Mouse (Mus musculus) heart, embryonic 13.5 days (tissue): ENCODE results near the gene Ccnt2. TPM values are rescaled to one million over a fixed set of nuclear protein-coding genes. Genes with fewer than 3 reads are reported as not detected.
"Not testable (repeated sequence)": the region's sequence is repeated elsewhere in the genome, so short reads cannot be mapped to it uniquely, and the experiment has no call there.

Experiments used
- ATAC-seq: fragments of 200-750 bp; cut with Nextera tagmentation; 2 replicates; pipeline ENCODE4 v1.8.0; 2017; ENCODE audit warnings: moderate TSS enrichment; ENCODE audit not compliant: insufficient number of reproducible peaks, low FRiP score, low TSS enrichment; ENCODE audit errors: extremely low read depth
- H3K27ac ChIP-seq: fragments of 300-500 bp; sonication (generic); replicated peaks from 2 replicates; pipeline ENCODE4 v1.5.1; 2015; ENCODE audit warnings: moderate library complexity, mild to moderate bottlenecking, inconsistent platforms
- H3K27me3 ChIP-seq: fragments of 300-500 bp; sonication (generic); replicated peaks from 2 replicates; pipeline ENCODE4 v1.6.1; 2015; ENCODE audit warnings: mild to moderate bottlenecking, inconsistent platforms
- H3K36me3 ChIP-seq: fragments of 300-500 bp; sonication (generic); 2 replicates; pipeline ENCODE4 v1.6.1; 2015; ENCODE audit warnings: mild to moderate bottlenecking, inconsistent platforms
- H3K4me1 ChIP-seq: fragments of 300-500 bp; sonication (generic); 2 replicates; pipeline ENCODE4 v1.6.1; 2015; ENCODE audit warnings: inconsistent platforms
- H3K4me2 ChIP-seq: fragments of 300-500 bp; sonication (generic); 2 replicates; pipeline ENCODE4 v1.6.1; 2015; ENCODE audit warnings: inconsistent platforms, mild to moderate bottlenecking, moderate library complexity
- H3K4me3 ChIP-seq: fragments of 300-500 bp; sonication (generic); 2 replicates; pipeline ENCODE4 v1.5.1; 2015; ENCODE audit warnings: moderate library complexity, mild to moderate bottlenecking, inconsistent platforms
- H3K9ac ChIP-seq: fragments of 300-500 bp; sonication (generic); 2 replicates; pipeline ENCODE4 v1.6.1; 2015; ENCODE audit warnings: inconsistent platforms, mild to moderate bottlenecking, moderate library complexity
- H3K9me3 ChIP-seq: fragments of 300-500 bp; sonication (generic); 2 replicates; pipeline ENCODE4 v1.6.1; 2016; ENCODE audit warnings: inconsistent platforms
- WGBS: fragments of 180-500 bp; shearing (Covaris S2); methylation state at CpG from one replicate; pipeline ENCODE4 v1.1.7; 2015; ENCODE audit warnings: mixed read lengths; 5-methylcytosine and 5-hydroxymethylcytosine counted together
- polyA plus RNA-seq: library from polyadenylated mRNA; unstranded; fragments of >200 nt; fragmentation: Nextera tagmentation; extraction: Ambion mirVana; gene quantifications from 2 replicates; pipeline ENCODE4 v1.2.1, GENCODE M21; 2015

The Ccnt2 gene
- 56.9 and 62.6 TPM in 2 replicates for polyA plus RNA-seq

GRCm38 (mm10) chr1:127773803-127774500, at the start of gene Ccnt2:
TSS of gene Ccnt2 (plus strand) at chr1:127774164.
- peak; percentile 99 for ATAC-seq
- Histone ChIP-seq H3K4me1 (peaks cover 47% of the 10 kb centered on the region), H3K9ac (peak within 1 kb of the TSS; percentile 96), H3K9me3 (no peaks in the 10 kb centered on the region), H3K27me3 (no peaks in the 10 kb centered on the region), H3K36me3 (peaks cover 18% of the 10 kb centered on the region), H3K4me2 (peak within 1 kb of the TSS; percentile 92), H3K27ac (peak within 1 kb of the TSS; percentile 92), H3K4me3 (peak within 1 kb of the TSS; percentile 86)
- WGBS, result under 1% methylated on average over 63 of the region's 63 CpGs

GRCm38 (mm10) chr1:127729096-127729495, 44.9 kb upstream of the Ccnt2 start, which contains the start of gene Acmsd:
TSS of gene Acmsd (plus strand) at chr1:127729413.
- Histone ChIP-seq H3K4me3 (no peak within 1 kb of the TSS), H3K9ac (no peak within 1 kb of the TSS), H3K4me1 (peaks cover 8% of the 10 kb centered on the region), H3K9me3 (no peaks in the 10 kb centered on the region), H3K27me3 (no peaks in the 10 kb centered on the region), H3K27ac (no peak within 1 kb of the TSS), H3K4me2 (no peak within 1 kb of the TSS), H3K36me3 (no peaks in the 10 kb centered on the region)
- 77% methylated on average over 4 of the region's 4 CpGs for WGBS
- no peak for ATAC-seq

GRCm38 (mm10) chr1:127731086-127731485, 42.9 kb upstream of the Ccnt2 start:
- WGBS, result 56% methylated on average over 3 of the region's 3 CpGs
- Histone ChIP-seq H3K27ac (no peak overlapping the region), H3K27me3 (no peaks in the 10 kb centered on the region), H3K4me2 (no peak overlapping the region), H3K4me3 (no peak overlapping the region), H3K4me1 (peaks cover 8% of the 10 kb centered on the region), H3K36me3 (no peaks in the 10 kb centered on the region), H3K9ac (no peak overlapping the region), H3K9me3 (no peaks in the 10 kb centered on the region)
- ATAC-seq, result no peak

- Histone ChIP-seq H3K27me3 (no peaks in the 10 kb centered on the region), H3K36me3 (no peaks in the 10 kb centered on the region), H3K27ac (no peak overlapping the region), H3K4me3 (no peak overlapping the region), H3K4me2 (no peak overlapping the region), H3K9me3 (no peaks in the 10 kb centered on the region), H3K9ac (no peak overlapping the region), H3K4me1 (peaks cover 8% of the 10 kb centered on the region)
- 81% methylated on average over 3 of the region's 3 CpGs for WGBS
- ATAC-seq, result no peak
Measured at GRCm38 (mm10) chr1:127732435-127732834, 41.5 kb upstream of the Ccnt2 start.

DNA sequence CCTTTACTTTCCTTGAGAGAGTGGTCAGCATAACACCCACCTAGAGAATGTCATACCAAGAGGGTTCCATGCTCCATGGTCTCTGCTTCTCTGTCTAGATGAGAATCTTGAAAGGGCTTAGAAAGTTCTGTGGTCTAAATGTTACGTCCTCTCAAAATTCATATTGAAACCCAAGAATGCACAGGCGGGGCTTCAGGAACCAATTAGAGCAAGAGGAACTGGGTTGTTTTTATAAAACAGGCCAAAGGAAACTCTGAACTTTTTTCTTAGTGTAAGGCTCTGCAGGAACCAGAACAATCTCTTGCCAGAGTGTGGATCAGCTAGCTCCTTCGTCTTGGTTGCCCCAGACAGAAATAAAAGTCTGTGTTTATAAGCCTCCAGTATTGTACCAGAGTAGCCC, 41.1 kb upstream of the Ccnt2 start:
- no peaks in the 10 kb centered on the region for H3K36me3 ChIP-seq
- 68% methylated on average over 3 of the region's 3 CpGs for WGBS
- H3K4me1 ChIP-seq, result peaks cover 8% of the 10 kb centered on the region
- H3K4me3 ChIP-seq, result no peak overlapping the region
- ATAC-seq, result no peak
- H3K9ac ChIP-seq, result no peak overlapping the region
- no peak overlapping the region for H3K4me2 ChIP-seq
- H3K27ac ChIP-seq, result no peak overlapping the region
- no peaks in the 10 kb centered on the region for H3K9me3 ChIP-seq
- no peaks in the 10 kb centered on the region for H3K27me3 ChIP-seq

GRCm38 (mm10) chr1:127735356-127735755, 38.6 kb upstream of the Ccnt2 start:
- ATAC-seq, result no peak
- WGBS, result 77% methylated on average over 3 of the region's 3 CpGs
- H3K9ac ChIP-seq, result no peak overlapping the region

DNA sequence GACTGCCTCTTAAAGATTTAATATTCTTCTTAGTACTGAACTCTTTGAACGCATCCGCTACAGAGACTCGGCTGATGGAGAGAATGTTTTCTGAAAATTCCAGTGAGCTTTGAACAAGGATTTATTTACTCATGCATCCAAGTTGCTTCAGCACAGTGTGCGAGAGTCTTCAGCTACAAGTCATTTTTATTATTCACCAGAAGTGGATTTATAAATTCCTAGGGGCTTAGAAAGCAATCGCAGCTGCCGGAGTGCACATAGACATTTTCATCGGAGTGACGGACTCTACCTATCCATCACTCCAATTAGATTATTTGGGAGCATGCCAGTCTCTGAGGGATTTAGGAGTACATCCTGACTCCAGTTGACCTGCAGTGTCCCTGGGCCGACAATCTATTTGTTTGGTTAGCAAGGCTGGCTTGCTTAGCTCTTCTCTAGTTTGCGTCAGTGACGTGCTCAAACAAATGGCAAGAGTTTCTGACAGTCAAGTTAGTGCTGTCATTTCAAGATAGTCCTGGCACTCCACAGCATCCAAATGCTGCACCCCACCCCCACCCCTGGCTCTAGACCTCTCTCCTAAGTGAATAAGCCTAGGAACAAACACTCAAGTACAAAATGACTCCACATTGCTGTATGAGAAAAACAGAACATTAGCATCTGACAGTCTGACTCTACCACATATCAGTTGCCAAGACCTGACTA, 23.4 kb upstream of the Ccnt2 start:
- Histone ChIP-seq H3K27ac (no peak overlapping the region), H3K27me3 (no peaks in the 10 kb centered on the region), H3K9ac (no peak overlapping the region), H3K9me3 (no peaks in the 10 kb centered on the region), H3K4me3 (no peak overlapping the region), H3K4me1 (peaks cover 1% of the 10 kb centered on the region; the same call in 1 of the 2 replicates), H3K36me3 (no peaks in the 10 kb centered on the region), H3K4me2 (no peak overlapping the region)
- 71% methylated on average over 11 of the region's 11 CpGs for WGBS
- no peak for ATAC-seq

More at GRCm38 (mm10) chr1:127735356-127735755, 38.6 kb upstream of the Ccnt2 start:
- no peak overlapping the region for H3K4me3 ChIP-seq
- no peaks in the 10 kb centered on the region for H3K9me3 ChIP-seq
- no peaks in the 10 kb centered on the region for H3K36me3 ChIP-seq
- H3K4me1 ChIP-seq, result peaks cover 8% of the 10 kb centered on the region
- no peak overlapping the region for H3K4me2 ChIP-seq
- H3K27me3 ChIP-seq, result no peaks in the 10 kb centered on the region
- no peak overlapping the region for H3K27ac ChIP-seq

- no peak for ATAC-seq
- 59% methylated on average over 4 of the region's 4 CpGs for WGBS
Measured at GRCm38 (mm10) chr1:127755806-127756205, 18.2 kb upstream of the Ccnt2 start.

GRCm38 (mm10) chr1:127756331-127757163, 17.4 kb upstream of the Ccnt2 start:
- Histone ChIP-seq H3K4me1 (peaks cover 16% of the 10 kb centered on the region), H3K4me3 (no peak overlapping the region), H3K9ac (peak overlapping the region; percentile 40; the same call in 1 of the 2 replicates), H3K36me3 (no peaks in the 10 kb centered on the region), H3K9me3 (no peaks in the 10 kb centered on the region), H3K27me3 (no peaks in the 10 kb centered on the region), H3K4me2 (peak overlapping the region; percentile 5; the same call in 1 of the 2 replicates), H3K27ac (0 out of 2 replicates have a peak overlapping the region, but pooled peaks have one; percentile 15)
- no peak for ATAC-seq
- 42% methylated on average over 5 of the region's 5 CpGs for WGBS

More at GRCm38 (mm10) chr1:127755806-127756205, 18.2 kb upstream of the Ccnt2 start:
- Histone ChIP-seq H3K27me3 (no peaks in the 10 kb centered on the region), H3K36me3 (no peaks in the 10 kb centered on the region), H3K4me1 (peaks cover 16% of the 10 kb centered on the region), H3K27ac (no peak overlapping the region), H3K9ac (no peak overlapping the region), H3K4me2 (no peak overlapping the region), H3K9me3 (no peaks in the 10 kb centered on the region), H3K4me3 (no peak overlapping the region)

DNA sequence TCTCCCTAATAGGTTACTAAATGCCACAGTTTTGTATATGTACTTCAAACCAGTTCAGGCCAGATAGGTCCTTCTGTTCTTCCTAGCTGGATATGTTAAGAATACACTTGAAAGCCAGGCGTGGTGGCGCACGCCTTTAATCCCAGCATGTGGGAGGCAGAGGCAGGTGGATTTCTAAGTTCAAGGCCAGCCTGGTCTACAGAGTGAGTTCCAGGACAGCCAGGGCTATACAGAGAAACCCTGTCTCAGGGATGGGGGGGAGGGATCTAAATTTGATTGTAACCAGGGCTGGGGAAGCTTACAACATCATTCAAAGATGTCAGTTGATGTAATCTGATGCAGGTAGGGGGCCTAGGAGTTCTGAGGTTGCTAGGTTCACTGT, 16.8 kb upstream of the Ccnt2 start:
- not testable (repeated sequence) for H3K9me3 ChIP-seq, H3K27ac ChIP-seq, H3K9ac ChIP-seq, H3K27me3 ChIP-seq, H3K4me3 ChIP-seq, ATAC-seq, H3K4me2 ChIP-seq, H3K36me3 ChIP-seq
- 85% methylated on average over 3 of the region's 3 CpGs for WGBS
- H3K4me1 ChIP-seq, result peaks cover 16% of the 10 kb centered on the region

GRCm38 (mm10) chr1:127765468-127765867, 8.5 kb upstream of the Ccnt2 start:
- H3K27ac ChIP-seq, result no peak overlapping the region
- H3K4me1 ChIP-seq, result no peaks in the 10 kb centered on the region
- no peaks in the 10 kb centered on the region for H3K9me3 ChIP-seq
- H3K4me2 ChIP-seq, result no peak overlapping the region
- WGBS, result 54% methylated on average over 2 of the region's 2 CpGs
- no peak overlapping the region for H3K9ac ChIP-seq
- ATAC-seq, result no peak
- no peaks in the 10 kb centered on the region for H3K27me3 ChIP-seq
- no peaks in the 10 kb centered on the region for H3K36me3 ChIP-seq
- no peak overlapping the region for H3K4me3 ChIP-seq
